Mouse (Mus musculus) liver, embryonic 14.5 days (tissue): ENCODE data around the gene 3830403N18Rik.

Experiments used
- CTCF ChIP-seq: IDR thresholded peaks from 2 replicates; pipeline ENCODE4 v1.5.1; 2016; ENCODE audit warnings: antibody characterized with exemption, low read depth, control low read depth
- EP300 ChIP-seq: IDR thresholded peaks from 2 replicates; pipeline ENCODE4 v1.6.1; 2016; ENCODE audit warnings: antibody characterized with exemption, low read depth

DNA sequence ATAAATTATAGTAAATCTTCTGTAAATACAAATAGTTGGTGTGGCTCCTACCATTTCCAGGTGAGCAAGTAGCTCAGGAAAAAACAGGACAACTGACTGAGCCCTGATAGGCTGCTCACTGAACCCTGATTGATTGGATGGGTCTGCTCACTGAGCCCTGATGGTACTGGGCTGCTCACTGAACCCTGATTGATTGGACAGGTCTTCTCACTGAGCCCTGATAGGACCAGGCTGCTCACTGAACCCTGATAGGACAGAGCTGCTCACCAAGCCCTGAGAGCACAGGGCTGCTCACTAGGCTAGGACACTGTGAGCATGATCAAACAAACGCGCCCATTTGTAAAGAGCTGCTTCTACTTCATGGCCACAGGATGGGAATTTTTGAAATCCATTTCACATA, 15.0 kb downstream of the 3830403N18Rik start:
- TF ChIP-seq CTCF = no peak
- no peak for TF ChIP-seq EP300
